Mouse (Mus musculus): Measurements from ENCODE around the gene Kif6.

DNA sequence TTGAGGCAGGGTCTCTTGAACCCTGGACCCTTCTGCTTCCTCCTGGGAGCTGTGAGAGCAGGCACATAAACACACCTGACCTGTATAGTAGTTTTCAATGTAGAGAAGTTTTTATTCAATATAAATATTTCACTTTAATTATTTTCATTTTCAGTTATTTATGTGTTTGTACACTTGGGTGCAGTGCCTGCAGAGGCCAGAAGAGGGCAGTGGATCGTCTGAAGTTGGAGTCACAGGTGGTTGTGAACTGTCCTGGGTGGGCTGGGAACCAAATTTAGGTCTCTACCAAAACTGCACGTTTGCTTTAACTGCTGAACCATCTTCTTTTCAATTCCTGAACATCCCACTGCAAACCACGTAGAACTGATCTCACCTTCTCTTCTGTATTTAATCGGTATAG lies 35.4 kb downstream of the Kif6 start:
- TF ChIP-seq CTCF (IDR thresholded peaks at IDR 0.05; ENCODE audit: extremely low read depth, insufficient read depth, insufficient read length, insufficient replicate concordance), result no peak
- no peak for TF ChIP-seq POLR2A (IDR thresholded peaks at IDR 0.05; ENCODE audit: low read depth, low read length)

Measured in spleen, adult 2 months (tissue).